Comparison of ENCODE assay signal across 8 mouse cellular contexts in the genomic region with DNA sequence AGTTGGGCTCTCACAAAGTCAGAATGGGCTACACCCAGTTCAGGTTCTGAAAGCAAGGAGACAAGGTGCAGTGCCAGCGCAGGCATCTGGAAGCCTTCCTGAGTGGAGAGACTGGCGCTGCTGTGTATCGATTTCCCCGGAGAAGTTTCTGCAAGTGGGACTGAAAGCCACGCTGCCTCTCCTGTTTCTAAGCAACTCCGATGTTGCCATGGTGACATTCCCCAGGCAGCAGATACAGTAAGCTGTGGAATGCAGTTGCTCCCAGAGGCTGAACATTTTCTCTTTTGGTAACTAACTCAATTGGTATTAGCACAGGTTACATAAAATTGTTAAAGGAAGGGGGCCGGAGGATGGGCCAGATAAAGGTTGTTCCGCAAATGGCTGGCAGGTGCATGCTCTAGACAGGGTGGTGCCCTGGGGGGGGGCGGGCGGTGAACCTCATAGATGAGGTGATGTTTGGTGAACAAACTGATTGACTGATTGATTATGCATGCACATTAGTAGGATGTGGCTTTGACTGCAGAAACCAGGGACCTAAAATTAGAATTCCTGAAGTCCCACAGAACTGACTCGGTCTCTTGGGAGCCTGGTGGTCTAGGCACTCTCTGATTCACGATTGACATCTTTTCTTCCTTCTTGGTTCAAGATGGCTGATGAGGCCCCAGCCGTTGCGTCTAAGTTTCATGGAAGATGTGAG. TPM values are rescaled to one million over a fixed set of nuclear protein-coding genes. Genes with fewer than 3 reads are reported as not detected.
DNase-seq lines count a peak whose midpoint lies in the region; ATAC-seq lines count a peak whose summit lies in the region.

No protein-coding gene starts in this region.

- peak overlapping the region; percentile 36 for H3K4me2 ChIP-seq in embryonic facial prominence, embryonic 14.5 days (ENCODE audit: low read depth, low read length)
- peak overlapping the region; percentile 29 for H3K4me2 ChIP-seq in stomach, embryonic 15.5 days

- peaks cover 37% of the 10 kb centered on the region for H3K4me1 ChIP-seq in embryonic facial prominence, embryonic 14.5 days (ENCODE audit: control insufficient read depth, insufficient read depth, low read length)
- H3K4me1 ChIP-seq in midbrain, embryonic 10.5 days, result peaks cover 90% of the 10 kb centered on the region
- peaks cover 61% of the 10 kb centered on the region for H3K4me1 ChIP-seq in stomach, embryonic 15.5 days

- no peak overlapping the region for H3K4me3 ChIP-seq in embryonic facial prominence, embryonic 14.5 days (ENCODE audit: low read depth, low read length)
- H3K4me3 ChIP-seq in midbrain, embryonic 10.5 days, result peak overlapping the region; percentile 30
- H3K4me3 ChIP-seq in stomach, embryonic 15.5 days (replicated peaks), result no peak overlapping the region

- peak overlapping the region; percentile 0; the same call in 1 of the 2 replicates for H3K9ac ChIP-seq in embryonic facial prominence, embryonic 14.5 days (ENCODE audit: low read depth, low read length)
- no peak overlapping the region for H3K9ac ChIP-seq in stomach, embryonic 15.5 days

- peak; percentile 84 for ATAC-seq in embryonic facial prominence, embryonic 14.5 days (ENCODE audit: low read depth)
- ATAC-seq in stomach, embryonic 15.5 days (ENCODE audit: insufficient read depth, low FRiP score, low read depth), result no peak

- no peaks in the 10 kb centered on the region for H3K27me3 ChIP-seq in embryonic facial prominence, embryonic 14.5 days (replicated peaks; ENCODE audit: control insufficient read depth, insufficient read depth, low read length)
- no peaks in the 10 kb centered on the region for H3K27me3 ChIP-seq in midbrain, embryonic 10.5 days (ENCODE audit: low read depth, poor library complexity, severe bottlenecking)
- no peaks in the 10 kb centered on the region for H3K27me3 ChIP-seq in stomach, embryonic 15.5 days (replicated peaks)

- H3K27ac ChIP-seq in embryonic facial prominence, embryonic 14.5 days (replicated peaks; ENCODE audit: low read depth, low read length), result peak overlapping the region; percentile 74
- peak overlapping the region; percentile 78 for H3K27ac ChIP-seq in midbrain, embryonic 10.5 days (replicated peaks)
- peak overlapping the region; percentile 41; the same call in 1 of the 2 replicates for H3K27ac ChIP-seq in stomach, embryonic 15.5 days

- peak; percentile 52 for DNase-seq in urinary bladder, postnatal 25 days (ENCODE audit: low spot score)
- no peak for DNase-seq in urinary bladder, postnatal 4 days (ENCODE audit: low spot score in 2 of 2)
- peak; percentile 93 for DNase-seq in embryonic facial prominence, embryonic 14.5 days (ENCODE audit: low spot score)
- DNase-seq in heart, postnatal 14 days, result peak; percentile 51 to 67
- DNase-seq in layer of hippocampus, postnatal 25 days (ENCODE audit: extremely low spot score in 1 of 2, low spot score in 1 of 2), result peak; percentile 65 to 73
- DNase-seq in midbrain, embryonic 10.5 days (ENCODE audit: low spot score), result peak; percentile 83
- DNase-seq in spleen, postnatal 4 days (ENCODE audit: low spot score in 2 of 2), result no peak

- intact Hi-C loops in heart, postnatal 14 days (cut with DNase I), result no loop called here

- no peaks in the 10 kb centered on the region for H3K36me3 ChIP-seq in embryonic facial prominence, embryonic 14.5 days (ENCODE audit: control insufficient read depth, insufficient read depth, low read length)
- peaks cover 2% of the 10 kb centered on the region; the same call in 1 of the 2 replicates for H3K36me3 ChIP-seq in midbrain, embryonic 10.5 days
- H3K36me3 ChIP-seq in stomach, embryonic 15.5 days, result no peaks in the 10 kb centered on the region

- 39% methylated on average over 14 of the region's 14 CpGs for WGBS in embryonic facial prominence, embryonic 14.5 days
- WGBS in midbrain, embryonic 10.5 days, result 45% methylated on average over 14 of the region's 14 CpGs
- 48% methylated on average over 14 of the region's 14 CpGs for WGBS in stomach, embryonic 15.5 days

- H3K9me3 ChIP-seq in embryonic facial prominence, embryonic 14.5 days (ENCODE audit: control insufficient read depth, low read length), result no peaks in the 10 kb centered on the region
- no peaks in the 10 kb centered on the region for H3K9me3 ChIP-seq in midbrain, embryonic 10.5 days (replicated peaks)
- H3K9me3 ChIP-seq in stomach, embryonic 15.5 days, result no peaks in the 10 kb centered on the region

RNA-seq across cellular contexts. Expression of gene Psap, which starts 8.4 kb away (rescaled TPM):
- 124 and 134 TPM in 2 replicates for polyA plus RNA-seq in embryonic facial prominence, embryonic 14.5 days (2014; fragmentation: Nextera tagmentation; extraction: Ambion mirVana)
- total RNA-seq in heart, postnatal 14 days (2021), result 100 to 1,000 TPM; 904 to 976 TPM
- 1,000 to 10,000 TPM; 1,375 to 1,496 TPM for total RNA-seq in layer of hippocampus, postnatal 25 days (2021)
- polyA plus RNA-seq in midbrain, embryonic 10.5 days (2016; fragmentation: Nextera tagmentation; extraction: Ambion mirVana), result 52.0 and 69.2 TPM in 2 replicates
- 142 and 155 TPM in 2 replicates for polyA plus RNA-seq in stomach, embryonic 15.5 days (2015; fragmentation: Nextera tagmentation; extraction: Ambion mirVana)

Comparison
In these comparisons a context has a peak if more than half of its experiments do, and no peak if none do; other contexts are left out.
1. DNase-seq: peak in urinary bladder, postnatal 25 days (single experiment), embryonic facial prominence, embryonic 14.5 days (single experiment), heart, postnatal 14 days (2 of 2), layer of hippocampus, postnatal 25 days (2 of 2) and midbrain, embryonic 10.5 days (single experiment); none in urinary bladder, postnatal 4 days (0 of 2) and spleen, postnatal 4 days (0 of 2).
2. Peak in every context shown above with its lines, with median percentiles within 50 percentile points of each other: H3K27ac ChIP-seq.